Mouse (Mus musculus): ENCODE measurements around the gene Cdkal1.

DNA sequence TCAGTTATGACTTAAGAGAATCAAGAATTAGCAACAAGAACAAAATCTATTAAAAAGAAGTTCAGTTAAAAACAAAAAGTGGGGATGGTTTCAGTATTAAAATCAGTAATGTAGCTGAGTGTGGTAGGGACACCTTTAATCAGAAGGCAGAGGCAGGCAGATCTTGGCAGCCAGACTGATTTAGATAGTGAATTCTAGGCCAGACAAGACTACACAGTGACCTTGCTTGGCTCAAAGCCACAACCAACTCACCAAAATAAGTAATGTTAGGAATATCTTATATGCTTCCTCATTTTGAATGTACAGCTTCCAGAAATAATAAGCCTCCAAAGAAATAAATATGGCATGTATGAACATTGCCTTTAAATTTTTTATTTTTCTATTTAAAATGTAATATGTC, 301.7 kb downstream of the Cdkal1 start:
- TF ChIP-seq POLR2A (IDR thresholded peaks at IDR 0.05; ENCODE audit: borderline replicate concordance, extremely low read depth, insufficient read depth, insufficient read length, poor library complexity, severe bottlenecking) (no peak), CTCF (IDR thresholded peaks at IDR 0.05; ENCODE audit: borderline replicate concordance, extremely low read depth, insufficient read depth, insufficient read length) (no peak)

Measured in brain, embryonic 14.5 days (tissue).